Mouse (Mus musculus): ENCODE results near the gene Hes5.

Gene Hes5

GRCm38 (mm10) chr4:154960690-154961225 is at the start of gene Hes5:
Gene Hes5 (plus strand): TSS chr4:154960923.
- DNase-seq (ENCODE audit: low read depth): peak; percentile 61

GRCm38 (mm10) chr4:154911644-154912043 is 49.1 kb upstream of the Hes5 start:
- no peak for DNase-seq (ENCODE audit: low read depth)

GRCm38 (mm10) chr4:154913845-154914244 is 46.9 kb upstream of the Hes5 start:
- no peak for DNase-seq (ENCODE audit: low read depth)

- no peak for DNase-seq (ENCODE audit: low read depth)
These were observed 46.5 kb upstream of the Hes5 start for GRCm38 (mm10) chr4:154914252-154914651.

GRCm38 (mm10) chr4:154914707-154915106 is 46.0 kb upstream of the Hes5 start:
- DNase-seq (ENCODE audit: low read depth): no peak

GRCm38 (mm10) chr4:154915286-154915685 is 45.4 kb upstream of the Hes5 start:
- no peak for DNase-seq (ENCODE audit: low read depth)

GRCm38 (mm10) chr4:154916662-154917061 is 44.1 kb upstream of the Hes5 start:
- DNase-seq (ENCODE audit: low read depth): no peak

- DNase-seq (ENCODE audit: low read depth): no peak
These were observed 38.4 kb upstream of the Hes5 start for GRCm38 (mm10) chr4:154922291-154922690.

GRCm38 (mm10) chr4:154922931-154923330 is 37.8 kb upstream of the Hes5 start:
- no peak for DNase-seq (ENCODE audit: low read depth)

GRCm38 (mm10) chr4:154925413-154925812 is 35.3 kb upstream of the Hes5 start:
- DNase-seq (ENCODE audit: low read depth): peak; percentile 76

- peak; percentile 52 for DNase-seq (ENCODE audit: low read depth)
These were observed 33.5 kb upstream of the Hes5 start for GRCm38 (mm10) chr4:154926969-154927898.

- peak; percentile 77 for DNase-seq (ENCODE audit: low read depth)
These were observed 32.8 kb upstream of the Hes5 start for GRCm38 (mm10) chr4:154927899-154928337.

GRCm38 (mm10) chr4:154928395-154929087 is 32.2 kb upstream of the Hes5 start, which contains the start of gene Tnfrsf14:
Gene Tnfrsf14 (minus strand): TSS chr4:154928563.
- DNase-seq (ENCODE audit: low read depth): peak; percentile 48

- peak; percentile 50 for DNase-seq (ENCODE audit: low read depth)
These were observed 31.5 kb upstream of the Hes5 start for GRCm38 (mm10) chr4:154929088-154929660.

- DNase-seq (ENCODE audit: low read depth): no peak
These were observed 27.3 kb upstream of the Hes5 start for GRCm38 (mm10) chr4:154933306-154933907.

- DNase-seq (ENCODE audit: low read depth): peak; percentile 21
These were observed 25.9 kb upstream of the Hes5 start for GRCm38 (mm10) chr4:154934800-154935199.

GRCm38 (mm10) chr4:154935788-154936187 is 24.9 kb upstream of the Hes5 start:
- DNase-seq (ENCODE audit: low read depth): peak; percentile 84

GRCm38 (mm10) chr4:154936542-154937255 is 24.0 kb upstream of the Hes5 start:
- DNase-seq (ENCODE audit: low read depth): peak; percentile 92

GRCm38 (mm10) chr4:154937746-154938145 is 23.0 kb upstream of the Hes5 start:
- DNase-seq (ENCODE audit: low read depth): peak; percentile 32

- DNase-seq (ENCODE audit: low read depth): no peak
These were observed 20.6 kb upstream of the Hes5 start for GRCm38 (mm10) chr4:154940156-154940555.

- no peak for DNase-seq (ENCODE audit: low read depth)
These were observed 18.9 kb upstream of the Hes5 start for GRCm38 (mm10) chr4:154941831-154942230.

Measured in naive thymus-derived CD4-positive, alpha-beta T cell, adult 2 months (primary cell).